Mouse (Mus musculus) MEL (cell line): ENCODE measurements around the gene Hba-a1. TPM values are rescaled to one million over a fixed set of nuclear protein-coding genes. Genes with fewer than 3 reads are reported as not detected.

Experiments
- DNase-seq: peaks from one replicate; pipeline ENCODE4 v3.0.0; 2011; ENCODE audit warnings: low read depth, low spot score
- H3K27ac ChIP-seq: 2 replicates; pipeline ENCODE4 v1.5.1; 2012; ENCODE audit warnings: low read depth, mild to moderate bottlenecking, control low read depth, low read length, moderate library complexity; ENCODE audit not compliant: control insufficient read depth
- H3K27me3 ChIP-seq, 2 experiments: fragments of 150-350 bp in 1 of 2; sonication (generic) in 1 of 2; 2 replicates each; pipeline ENCODE4 v1.6.1; 2012; ENCODE audit warnings: low read length in 2 of 2, mild to moderate bottlenecking in 2 of 2, improper control_type of control experiment in 1 of 2, moderate library complexity in 1 of 2; ENCODE audit not compliant: insufficient read depth in 2 of 2, control insufficient read depth in 1 of 2
- H3K36me3 ChIP-seq, 2 experiments: 2 replicates each; pipeline ENCODE4 v1.6.1; 2012 to 2014; ENCODE audit warnings: low read length in 2 of 2, improper control_type of control experiment in 1 of 2, inconsistent platforms in 1 of 2, mild to moderate bottlenecking in 1 of 2; ENCODE audit not compliant: insufficient read depth in 2 of 2, control insufficient read depth in 1 of 2
- H3K4me1 ChIP-seq, 2 experiments: fragments of 150-350 bp in 1 of 2; sonication (generic) in 1 of 2; 2 replicates each; pipeline ENCODE4 v1.6.1; 2012; ENCODE audit warnings: low read length in 2 of 2, improper control_type of control experiment in 1 of 2, mild to moderate bottlenecking in 1 of 2; ENCODE audit not compliant: insufficient read depth in 2 of 2, control insufficient read depth in 1 of 2
- H3K4me3 ChIP-seq, 2 experiments: fragments of 150-350 bp in 1 of 2; sonication (generic) in 1 of 2; 2 replicates each; pipeline ENCODE4 v1.5.1; 2012; ENCODE audit warnings: low read depth in 2 of 2, low read length in 2 of 2, mild to moderate bottlenecking in 2 of 2, moderate library complexity in 2 of 2, control low read depth in 1 of 2, improper control_type of control experiment in 1 of 2; ENCODE audit not compliant: control insufficient read depth in 1 of 2, insufficient read depth in 1 of 2
- H3K79me2 ChIP-seq: 2 replicates; pipeline ENCODE4 v1.6.1; 2012; ENCODE audit warnings: mild to moderate bottlenecking, low read length, moderate library complexity; ENCODE audit not compliant: control insufficient read depth, poor library complexity, insufficient read depth
- H3K9ac ChIP-seq: 2 replicates; pipeline ENCODE4 v1.6.1; 2012; ENCODE audit warnings: low read depth, mild to moderate bottlenecking, control low read depth, low read length, moderate library complexity; ENCODE audit not compliant: control insufficient read depth, poor library complexity, severe bottlenecking
- H3K9me3 ChIP-seq: fragments of 150-350 bp; sonication (generic); replicated peaks from 2 replicates; pipeline ENCODE4 v1.6.1; 2012; ENCODE audit warnings: mild to moderate bottlenecking, low read length, improper control_type of control experiment, moderate library complexity; ENCODE audit not compliant: insufficient read depth
- CHD2 ChIP-seq: IDR thresholded peaks from 2 replicates; pipeline ENCODE4 v1.6.1; 2011; ENCODE audit warnings: low read length, improper control_type of control experiment
- E2F4 ChIP-seq: IDR thresholded peaks from 2 replicates; pipeline ENCODE4 v1.6.1; 2011; ENCODE audit warnings: low read depth, low read length, improper control_type of control experiment, borderline replicate concordance
- EP300 ChIP-seq, 2 experiments: IDR thresholded peaks; 2 replicates each; pipeline ENCODE4 v1.6.1; 2011; ENCODE audit warnings: improper control_type of control experiment in 2 of 2, low read length in 2 of 2, low read depth in 1 of 2, mild to moderate bottlenecking in 1 of 2
- GABPA ChIP-seq: IDR thresholded peaks from 2 replicates; pipeline ENCODE4 v1.6.1; 2012; ENCODE audit warnings: low read depth, mild to moderate bottlenecking, inconsistent platforms, low read length, improper control_type of control experiment, moderate library complexity
- MAFK ChIP-seq: IDR thresholded peaks from 2 replicates; pipeline ENCODE4 v1.6.1; 2011; ENCODE audit warnings: low read depth, mild to moderate bottlenecking, low read length, improper control_type of control experiment, borderline replicate concordance
- MAX ChIP-seq: IDR thresholded peaks from 2 replicates; pipeline ENCODE4 v1.6.1; 2011; ENCODE audit warnings: low read length, improper control_type of control experiment
- MAZ ChIP-seq: IDR thresholded peaks from 2 replicates; pipeline ENCODE4 v1.6.1; 2012; ENCODE audit warnings: low read depth, mild to moderate bottlenecking, inconsistent platforms, low read length, improper control_type of control experiment
- MYB ChIP-seq: IDR thresholded peaks from 2 replicates; pipeline ENCODE4 v1.6.1; 2011; ENCODE audit warnings: mild to moderate bottlenecking, low read depth, low read length, improper control_type of control experiment
- MYC ChIP-seq: IDR thresholded peaks from 2 replicates; pipeline ENCODE4 v1.6.1; 2011; ENCODE audit warnings: low read depth, mild to moderate bottlenecking, low read length, improper control_type of control experiment, moderate library complexity
- SIN3A ChIP-seq: IDR thresholded peaks from 2 replicates; pipeline ENCODE4 v1.6.1; 2012; ENCODE audit warnings: low read length, improper control_type of control experiment, inconsistent platforms
- TAL1 ChIP-seq: IDR thresholded peaks from 2 replicates; pipeline ENCODE4 v1.6.1; 2012; ENCODE audit warnings: mild to moderate bottlenecking, inconsistent platforms, low read length, moderate library complexity, mixed read lengths
- TCF12 ChIP-seq: IDR thresholded peaks from 2 replicates; pipeline ENCODE4 v1.6.1; 2014; ENCODE audit warnings: low read depth, mild to moderate bottlenecking, inconsistent platforms, low read length, improper control_type of control experiment, moderate library complexity
- ZC3H11A ChIP-seq: IDR thresholded peaks from 2 replicates; pipeline ENCODE4 v1.6.1; 2012; ENCODE audit warnings: low read depth, mild to moderate bottlenecking, inconsistent platforms, low read length, improper control_type of control experiment
- ZNF384 ChIP-seq: IDR thresholded peaks from 2 replicates; pipeline ENCODE4 v1.6.1; 2012; ENCODE audit warnings: low read depth, mild to moderate bottlenecking, inconsistent platforms, low read length, improper control_type of control experiment
- polyA plus RNA-seq, 2 experiments: library from polyadenylated mRNA; stranded (reverse) in 1 of 2; unstranded in 1 of 2; fragments of >175 nt in 1 of 2; fragments of >200 nt in 1 of 2; gene quantifications; 2 replicates each; pipeline versions ENCODE4 v1.2.1 to v1.2.4; 2012; ENCODE audit warnings: low replicate concordance in 2 of 2, low read depth in 1 of 2; ENCODE audit not compliant: insufficient read length in 2 of 2, insufficient read depth in 1 of 2, missing spikeins in 1 of 2
- total RNA-seq: library from RNA; depleted of rRNA; stranded (reverse); fragments of 300-350 nt; gene quantifications from 2 replicates; pipeline ENCODE4 v1.2.3, GENCODE M21; 2012

Gene Hba-a1
- total and polyA plus RNA-seq, 3 experiments, result 272 to 334 (median 313) TPM

DNA sequence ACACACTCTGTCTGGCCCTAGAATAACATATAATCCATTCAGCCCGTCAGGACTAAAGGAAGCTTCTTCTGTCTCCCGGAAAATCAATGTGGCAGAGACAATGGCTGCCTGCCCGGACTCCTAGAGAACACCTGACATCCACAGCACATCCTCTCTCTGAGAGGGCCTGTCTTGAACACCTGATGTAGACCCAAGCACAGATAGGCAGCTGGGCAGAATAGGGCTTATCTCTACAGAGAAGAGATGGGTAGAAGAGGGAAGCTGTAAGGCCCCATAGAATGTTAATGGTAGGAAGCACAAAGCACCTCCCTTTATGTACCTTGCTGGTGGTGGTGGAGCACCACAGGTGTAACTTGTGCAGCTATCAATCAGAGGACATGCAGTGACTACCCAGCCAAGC, 41.1 kb upstream of the Hba-a1 start (continued):
- TF ChIP-seq SIN3A, result 0 out of 2 replicates have a peak, but pooled peaks have one; percentile 25
- TF ChIP-seq EP300 (IDR thresholded peaks at IDR 0.05; ENCODE audit: low read depth in 1 of 2, low read length in 2 of 2), result peak; percentile 49 to 64
- TF ChIP-seq, all 39 proteins: peak for 8

DNA sequence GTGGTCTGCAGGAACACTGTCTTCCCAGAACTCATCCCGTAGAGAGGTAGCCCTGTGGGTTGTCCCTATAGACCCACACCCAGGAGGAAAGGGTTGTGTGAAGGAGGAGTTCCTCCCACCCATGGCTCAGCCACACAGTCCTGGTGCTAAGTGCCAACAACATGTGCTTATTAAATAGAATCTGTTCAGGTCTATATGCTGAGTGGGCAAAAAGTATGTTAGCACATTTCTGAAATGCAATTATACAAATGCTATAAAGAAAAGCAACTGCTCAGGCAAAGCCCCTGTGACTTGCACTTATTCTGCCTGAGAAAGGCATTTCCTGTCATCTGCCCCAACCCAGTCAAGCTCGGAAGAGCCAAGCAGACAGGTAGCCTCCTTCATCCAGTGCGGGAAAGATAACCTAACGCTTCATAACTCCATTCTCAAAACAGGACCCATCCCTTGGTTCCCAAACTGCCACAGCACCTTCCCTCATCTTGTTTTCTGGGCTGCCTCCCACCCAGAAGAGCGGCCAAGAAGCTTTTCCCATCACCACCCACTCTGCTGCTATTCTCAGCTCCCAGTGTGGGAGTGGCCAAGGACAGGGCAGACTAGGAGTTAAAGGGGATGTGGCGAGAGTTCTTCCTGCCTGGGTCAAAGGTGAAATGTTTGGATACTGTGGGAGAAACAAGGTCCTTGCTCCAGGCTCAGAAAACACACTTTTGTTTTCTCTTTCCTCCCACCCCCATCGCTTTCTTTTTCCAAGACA, 39.9 kb upstream of the Hba-a1 start:
- no peak for DNase-seq
- peaks cover 25 to 44% of the 10 kb centered on the region in 2 experiments for H3K4me1 ChIP-seq
- H3K79me2 ChIP-seq, result no peaks in the 10 kb centered on the region
- H3K36me3 ChIP-seq, result peaks cover 0 to 35% of the 10 kb centered on the region in 2 experiments; a peak in 2 of 4 replicates
- no peaks in the 10 kb centered on the region for H3K9me3 ChIP-seq
- no peaks in the 10 kb centered on the region for H3K27me3 ChIP-seq
- H3K4me3 ChIP-seq, result no peak overlapping the region
- TF ChIP-seq MAZ, result no peak
- TF ChIP-seq TCF12, result no peak
- no peak for TF ChIP-seq MYB
- peak; percentile 14; the same call in 1 of the 2 replicates for TF ChIP-seq MAFK
- TF ChIP-seq E2F4, result no peak
- no peak overlapping the region for H3K27ac ChIP-seq
- H3K9ac ChIP-seq, result no peak overlapping the region

DNA sequence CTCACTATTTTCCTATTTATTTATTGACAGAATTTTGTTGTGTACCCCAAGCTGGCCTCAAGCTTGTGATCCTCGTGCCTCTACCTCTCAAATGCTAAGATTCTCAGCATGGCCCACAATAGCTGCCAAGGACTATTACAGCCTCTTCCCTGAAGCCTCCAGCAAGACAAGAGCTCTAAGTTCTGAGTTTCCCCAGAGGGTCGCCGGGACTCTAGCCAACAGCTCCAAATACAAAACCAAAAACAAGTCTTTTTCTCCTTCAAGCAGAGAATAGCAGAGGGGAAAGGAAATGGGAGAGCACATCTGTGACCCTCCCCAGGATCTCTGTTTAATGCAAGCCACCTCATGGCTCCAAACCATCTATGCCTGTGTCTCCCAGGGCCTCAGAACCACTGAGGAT, 39.2 kb upstream of the Hba-a1 start:
- Histone ChIP-seq H3K79me2 (no peaks in the 10 kb centered on the region), H3K4me1 (peaks cover 27 to 44% of the 10 kb centered on the region in 2 experiments), H3K9ac (no peak overlapping the region), H3K36me3 (peaks cover 0 to 40% of the 10 kb centered on the region in 2 experiments; a peak in 2 of 4 replicates), H3K4me3 (no peak overlapping the region), H3K27ac (no peak overlapping the region), H3K9me3 (no peaks in the 10 kb centered on the region), H3K27me3 (no peaks in the 10 kb centered on the region)
- TF ChIP-seq ZC3H11A (no peak), GABPA (no peak), TAL1 (no peak), SIN3A (no peak)
- no peak for DNase-seq

DNA sequence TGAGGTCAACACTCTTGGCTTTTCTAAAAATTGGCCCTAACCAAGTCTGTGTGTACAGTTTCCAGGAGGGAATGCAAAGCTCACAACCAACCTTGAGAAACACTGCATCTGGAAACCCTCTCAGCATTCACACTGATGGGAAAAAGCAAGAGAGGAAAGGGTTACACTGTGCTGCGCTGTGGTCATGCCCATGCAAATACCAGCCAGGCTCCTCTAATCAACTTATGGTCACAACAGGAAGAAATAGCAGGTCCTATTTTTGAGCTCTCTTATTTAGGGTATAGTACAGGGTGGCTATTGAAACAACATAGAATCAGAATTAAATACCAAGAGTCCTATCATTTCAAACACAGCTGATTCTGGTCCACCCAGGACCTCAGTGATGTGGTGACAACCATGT, 38.7 kb upstream of the Hba-a1 start:
- no peaks in the 10 kb centered on the region for H3K9me3 ChIP-seq
- no peak for DNase-seq
- H3K79me2 ChIP-seq, result no peaks in the 10 kb centered on the region
- H3K27ac ChIP-seq, result peak overlapping the region; percentile 92
- 0 out of 2 replicates have a peak, but pooled peaks have one; percentile 49 for TF ChIP-seq MYC
- no peak for TF ChIP-seq CHD2
- peak; percentile 45; the same call in 1 of the 2 replicates for TF ChIP-seq MAX
- peak in 1 of 2 experiments; percentile 10; a peak in 1 of 4 replicates for TF ChIP-seq EP300 (IDR thresholded peaks at IDR 0.05; ENCODE audit: low read depth in 1 of 2, low read length in 2 of 2)
- TF ChIP-seq TCF12, result 0 out of 2 replicates have a peak, but pooled peaks have one; percentile 14
- TF ChIP-seq ZNF384, result no peak
- TF ChIP-seq ZC3H11A, result no peak
- no peaks in the 10 kb centered on the region for H3K27me3 ChIP-seq
- H3K4me1 ChIP-seq, result peaks cover 27 to 47% of the 10 kb centered on the region in 2 experiments
- H3K9ac ChIP-seq, result peak overlapping the region; percentile 40
- H3K4me3 ChIP-seq, result no peak overlapping the region
- peaks cover 0 to 45% of the 10 kb centered on the region in 2 experiments; a peak in 2 of 4 replicates for H3K36me3 ChIP-seq
